Mouse (Mus musculus): ENCODE measurements around the gene Sh2d7.
"Not testable (repeated sequence)": the region's sequence is repeated elsewhere in the genome, so short reads cannot be mapped to it uniquely, and the experiment has no call there.

Sh2d7 gene

GRCm38 (mm10) chr9:54544954-54545315 is 6.2 kb downstream of the Sh2d7 start:
- no peak for DNase-seq

DNA sequence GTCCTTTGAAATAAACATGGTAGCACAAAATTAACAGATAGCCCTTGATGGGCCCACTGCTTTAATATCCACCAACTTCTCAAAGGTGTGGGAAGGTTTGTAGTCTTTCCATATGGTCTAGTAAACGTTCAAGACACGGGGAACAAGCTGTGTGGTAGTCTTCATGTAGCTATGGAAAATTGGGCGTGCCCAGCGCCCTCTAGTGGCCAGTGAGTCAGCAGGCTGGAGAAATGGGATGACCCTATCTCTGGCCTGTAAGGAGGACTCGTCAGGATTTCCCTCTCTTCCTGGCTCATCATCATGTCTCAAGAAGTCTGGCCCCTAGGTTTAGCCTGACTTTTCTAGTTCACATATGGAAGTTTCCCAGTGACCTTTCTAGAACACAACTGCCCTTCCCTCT is 8.8 kb downstream of the Sh2d7 start:
- peak; percentile 71 for DNase-seq

- no peak for DNase-seq
These were observed 10.6 kb downstream of the Sh2d7 start for GRCm38 (mm10) chr9:54549433-54549832.

GRCm38 (mm10) chr9:54552409-54552808 is 13.6 kb downstream of the Sh2d7 start:
- peak; percentile 80 for DNase-seq

- no peak for DNase-seq
These were observed 16.3 kb downstream of the Sh2d7 start for GRCm38 (mm10) chr9:54555044-54555443.

DNA sequence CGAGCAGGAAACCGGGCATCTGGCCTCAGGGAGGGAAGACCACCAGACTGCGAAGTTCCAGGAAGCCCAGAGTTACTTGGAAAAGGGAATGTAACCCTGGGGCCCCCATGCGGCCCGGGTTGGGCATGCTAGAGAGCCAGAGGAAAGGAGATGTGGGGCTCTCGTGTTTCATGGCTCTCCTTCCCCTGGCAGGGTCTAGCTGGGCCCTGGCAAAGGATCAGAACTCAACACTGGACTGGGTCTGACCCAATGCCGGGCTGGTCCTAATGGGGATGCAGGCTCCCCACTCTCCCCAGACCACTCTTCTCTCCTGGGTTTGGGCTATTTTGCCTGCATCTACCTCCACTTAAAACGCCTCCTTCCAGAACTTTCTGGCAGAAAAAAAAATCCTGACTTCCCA is 19.9 kb downstream of the Sh2d7 start:
- DNase-seq = no peak

DNA sequence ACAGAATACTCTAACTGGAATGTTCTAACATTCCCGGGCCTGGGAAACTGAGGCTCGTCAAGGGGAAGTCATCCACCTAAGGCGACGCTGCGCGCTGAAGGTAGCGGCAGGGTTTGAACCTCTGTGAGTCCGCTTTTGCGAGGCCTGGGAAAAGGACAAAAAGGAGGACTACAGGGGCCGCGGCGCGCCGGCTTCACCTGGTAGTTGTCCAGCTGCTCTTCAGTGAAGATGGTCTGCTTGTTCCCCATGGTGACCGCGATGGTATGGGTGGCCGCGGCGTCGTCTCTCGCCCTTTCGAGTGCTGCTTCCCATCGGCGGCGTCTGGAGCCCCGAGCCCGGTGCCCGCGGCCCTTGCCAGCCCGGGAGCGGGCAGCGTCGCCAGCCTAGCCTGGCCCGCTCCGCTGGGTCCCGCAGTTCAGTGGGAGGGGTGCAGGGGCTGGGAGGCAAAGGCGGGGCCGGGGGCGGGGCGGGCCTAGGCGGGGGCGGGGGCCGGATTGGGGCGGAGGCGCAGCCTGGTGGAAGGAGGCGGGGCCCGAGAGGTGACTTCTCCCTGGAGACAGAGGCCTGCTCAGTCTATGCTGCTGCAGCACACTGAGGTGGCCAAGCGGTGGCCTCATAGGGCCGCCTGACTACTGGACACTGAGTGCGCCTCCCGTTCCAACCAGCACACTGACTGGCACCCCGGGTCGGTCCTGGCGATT is 21.1 kb downstream of the Sh2d7 start, which contains the start of gene Cib2:
Cib2 (minus strand) TSS at position 448 of the 701 bp plus-strand sequence.
- peak; percentile 84 for DNase-seq

GRCm38 (mm10) chr9:54560831-54561601 is 22.2 kb downstream of the Sh2d7 start:
- DNase-seq = no peak

GRCm38 (mm10) chr9:54566958-54567357 is 28.2 kb downstream of the Sh2d7 start:
- DNase-seq = no peak

GRCm38 (mm10) chr9:54568732-54569131 is 29.9 kb downstream of the Sh2d7 start:
- no peak for DNase-seq

DNA sequence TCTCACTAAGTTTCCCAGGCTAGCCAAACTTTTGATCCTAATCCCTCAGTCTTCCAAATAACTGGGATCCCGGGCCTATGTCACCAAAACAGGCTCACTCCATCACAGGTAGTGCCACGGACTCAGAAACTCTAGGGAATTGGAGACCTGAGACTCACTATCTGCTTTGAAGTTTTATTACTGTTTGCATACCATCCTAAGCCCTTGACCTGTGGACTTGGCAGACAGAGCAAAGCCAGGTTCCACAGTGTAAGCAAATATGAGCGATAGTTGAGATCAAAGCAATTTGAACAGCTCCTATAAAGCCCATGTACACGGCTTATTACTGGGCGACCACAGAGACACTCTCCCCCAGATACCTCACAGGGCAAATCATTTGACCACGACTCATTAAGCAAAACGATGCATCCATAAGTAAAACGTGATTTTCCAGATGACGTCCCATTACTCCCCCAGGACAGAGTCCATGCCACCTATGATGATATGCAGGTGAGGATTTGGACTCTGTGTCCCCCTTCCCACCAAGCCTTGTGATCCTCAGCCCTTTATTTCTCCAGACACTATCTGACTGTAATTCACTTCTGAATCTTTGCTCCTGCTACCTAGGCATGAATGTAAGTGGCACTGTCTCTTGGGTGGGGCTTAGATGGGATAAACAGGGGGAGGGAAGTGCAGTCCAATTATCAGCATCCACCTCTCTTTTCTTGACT is 32.5 kb downstream of the Sh2d7 start:
- no peak for DNase-seq

DNA sequence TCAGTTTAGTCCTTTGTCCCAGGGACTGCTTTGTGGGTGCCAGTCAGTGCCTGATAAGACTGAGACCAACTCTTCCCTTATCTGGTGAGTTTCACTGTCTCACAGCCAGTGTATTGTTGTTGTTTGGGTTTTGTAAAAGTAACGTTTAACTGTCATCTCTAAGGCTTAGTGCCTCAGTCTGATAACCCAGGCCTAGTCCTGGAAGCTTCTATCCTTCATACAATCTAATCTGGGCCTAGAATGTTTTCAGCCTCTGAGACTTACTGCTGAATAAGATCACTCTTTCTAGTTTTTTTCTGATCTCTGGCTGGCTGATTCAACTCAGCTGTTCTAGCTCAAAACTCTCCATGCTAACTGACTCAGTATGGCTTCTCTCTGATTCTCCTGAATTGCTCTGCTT is 44.9 kb downstream of the Sh2d7 start:
- no peak for DNase-seq

- not testable (repeated sequence) for DNase-seq
These were observed 45.3 kb downstream of the Sh2d7 start for GRCm38 (mm10) chr9:54584127-54584526.

DNA sequence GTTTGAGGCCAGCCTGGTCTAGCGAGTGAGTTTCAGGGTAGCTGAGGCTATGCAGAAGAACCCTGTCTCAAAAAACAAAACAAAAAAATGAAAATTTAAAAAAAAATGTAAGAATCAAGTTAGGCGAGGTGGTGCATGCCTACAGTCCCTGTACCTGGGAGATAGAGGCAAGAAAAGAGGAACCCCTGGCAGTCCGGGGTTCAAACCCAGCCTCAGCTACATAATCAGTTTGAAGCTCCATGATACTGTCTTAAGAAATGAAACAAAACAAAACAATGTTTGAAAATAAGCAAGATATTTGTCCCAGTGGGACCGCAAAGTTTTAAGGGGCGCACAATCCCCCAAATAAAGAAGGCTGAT is 47.0 kb downstream of the Sh2d7 start:
- DNase-seq = no peak

GRCm38 (mm10) chr9:54586199-54587061 is 47.6 kb downstream of the Sh2d7 start, which contains the start of gene Idh3a:
Gene Idh3a (plus strand): TSS chr9:54586334.
- DNase-seq = peak; percentile 92

- no peak for DNase-seq
These were observed 49.1 kb downstream of the Sh2d7 start for GRCm38 (mm10) chr9:54587863-54588262.

DNA sequence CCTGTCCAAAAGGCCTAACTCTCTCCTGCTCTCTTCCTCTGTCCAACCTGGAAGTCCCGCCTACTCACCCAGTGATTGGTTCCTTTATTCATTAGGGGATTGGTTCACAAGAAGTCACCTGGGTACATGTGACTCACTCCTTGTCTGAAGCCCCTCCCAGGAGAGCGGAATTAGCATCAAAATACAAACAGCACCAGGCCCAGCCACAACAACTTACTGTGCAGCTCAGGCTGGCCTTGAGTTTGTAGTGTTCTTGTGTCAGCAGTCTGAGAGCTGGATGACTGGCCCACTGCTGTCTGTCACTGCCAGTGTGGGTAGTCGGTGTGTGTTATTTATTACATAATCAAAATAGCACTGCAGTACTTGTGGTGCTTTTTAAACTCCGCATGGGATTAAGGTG is 54.9 kb downstream of the Sh2d7 start:
- not testable (repeated sequence) for DNase-seq
